Mouse (Mus musculus) telencephalon, adult 2 months (tissue): ENCODE measurements around the gene Piezo1.

Experiments used
- DNase-seq: peaks from one replicate; pipeline ENCODE4 v3.0.0-alpha.2; 2011; ENCODE audit warnings: low read depth, low spot score

Piezo1 gene

GRCm38 (mm10) chr8:122546066-122546755 is 4.9 kb downstream of the Piezo1 start:
- DNase-seq: no peak

- DNase-seq: no peak
Observed at GRCm38 (mm10) chr8:122544138-122544537, 7.0 kb downstream of the Piezo1 start.

GRCm38 (mm10) chr8:122538310-122539076 is 12.6 kb downstream of the Piezo1 start:
- DNase-seq: no peak

GRCm38 (mm10) chr8:122537812-122538211 is 13.3 kb downstream of the Piezo1 start:
- no peak for DNase-seq

- DNase-seq: no peak
Observed at GRCm38 (mm10) chr8:122537033-122537432, 14.1 kb downstream of the Piezo1 start.

GRCm38 (mm10) chr8:122531312-122531711 is 19.8 kb downstream of the Piezo1 start:
- DNase-seq: no peak

GRCm38 (mm10) chr8:122529159-122529558 is 22.0 kb downstream of the Piezo1 start:
- no peak for DNase-seq

GRCm38 (mm10) chr8:122527937-122528336 is 23.2 kb downstream of the Piezo1 start:
- no peak for DNase-seq

GRCm38 (mm10) chr8:122526526-122527170 is 24.5 kb downstream of the Piezo1 start:
- DNase-seq: no peak

- no peak for DNase-seq
Observed at GRCm38 (mm10) chr8:122526084-122526483, 25.0 kb downstream of the Piezo1 start.

GRCm38 (mm10) chr8:122525004-122525403 is 26.1 kb downstream of the Piezo1 start:
- no peak for DNase-seq

- DNase-seq: no peak
Observed at GRCm38 (mm10) chr8:122524506-122524905, 26.6 kb downstream of the Piezo1 start.

GRCm38 (mm10) chr8:122523652-122524360 is 27.3 kb downstream of the Piezo1 start:
- DNase-seq: peak; percentile 21

- DNase-seq: no peak
Observed at GRCm38 (mm10) chr8:122522796-122523651, 28.1 kb downstream of the Piezo1 start.

- DNase-seq: no peak
Observed at GRCm38 (mm10) chr8:122520611-122521010, 30.5 kb downstream of the Piezo1 start.

GRCm38 (mm10) chr8:122517541-122518190 is 33.5 kb downstream of the Piezo1 start:
- no peak for DNase-seq

- no peak for DNase-seq
Observed at GRCm38 (mm10) chr8:122515699-122516098, 35.4 kb downstream of the Piezo1 start.

GRCm38 (mm10) chr8:122512392-122512791 is 38.7 kb downstream of the Piezo1 start:
- no peak for DNase-seq

GRCm38 (mm10) chr8:122511552-122511951 is 39.6 kb downstream of the Piezo1 start:
- DNase-seq: no peak

GRCm38 (mm10) chr8:122500856-122501255 is 50.3 kb downstream of the Piezo1 start:
- DNase-seq: peak; percentile 28
